Mouse (Mus musculus) hematopoietic stem cell, adult 5-6 weeks (primary cell): ENCODE data around the gene Wnt3. TPM values are rescaled to one million over a fixed set of nuclear protein-coding genes. Genes with fewer than 3 reads are reported as not detected.

Experiments used
- ATAC-seq, 2 experiments: fragments of 125-278 bp in 1 of 2; replicated peaks in 1 of 2; 2 replicates each; pipeline ENCODE4 v1.8.0; 2016 to 2017; ENCODE audit warnings: inconsistent platforms in 2 of 2, mild to moderate bottlenecking in 2 of 2, moderate number of reproducible peaks in 2 of 2, low read depth in 1 of 2, moderate TSS enrichment in 1 of 2; ENCODE audit not compliant: low FRiP score in 2 of 2, poor library complexity in 2 of 2, severe bottlenecking in 2 of 2, insufficient read depth in 1 of 2, low TSS enrichment in 1 of 2
- total RNA-seq: library from RNA; stranded (forward); fragments of 172-1452, 232-1000 nt; gene quantifications from 2 replicates; pipeline ENCODE4 v1.2.3, GENCODE M21; 2017

Gene Wnt3
- total RNA-seq, 1 experiment from 2014 or later: not detected

GRCm38 (mm10) chr11:103816719-103817118 is 42.8 kb downstream of the Wnt3 start:
- no peak for ATAC-seq

GRCm38 (mm10) chr11:103827201-103827600 is 53.3 kb downstream of the Wnt3 start:
- ATAC-seq: no peak

DNA sequence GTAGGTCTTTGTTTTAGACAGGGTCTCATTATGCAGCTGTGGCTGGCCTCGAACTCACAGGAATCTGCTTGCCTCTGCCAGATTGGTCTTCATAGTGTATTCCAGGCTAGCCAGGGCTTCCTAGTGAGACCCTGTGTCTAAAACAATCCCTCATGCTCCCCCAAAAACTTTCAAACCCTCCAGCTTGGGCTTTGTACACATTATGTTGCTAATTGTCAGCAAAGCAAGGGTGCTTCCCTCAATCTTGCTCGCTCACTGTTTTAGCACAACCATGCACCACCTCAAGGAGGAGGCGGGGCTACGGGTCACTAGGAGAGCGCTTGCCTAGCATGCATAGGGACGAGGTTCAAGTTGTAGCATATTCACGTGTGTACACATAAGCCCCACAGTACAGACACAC is 54.9 kb downstream of the Wnt3 start:
- no peak for ATAC-seq

- no peak for ATAC-seq
These were observed 56.0 kb downstream of the Wnt3 start for GRCm38 (mm10) chr11:103829956-103830355.

DNA sequence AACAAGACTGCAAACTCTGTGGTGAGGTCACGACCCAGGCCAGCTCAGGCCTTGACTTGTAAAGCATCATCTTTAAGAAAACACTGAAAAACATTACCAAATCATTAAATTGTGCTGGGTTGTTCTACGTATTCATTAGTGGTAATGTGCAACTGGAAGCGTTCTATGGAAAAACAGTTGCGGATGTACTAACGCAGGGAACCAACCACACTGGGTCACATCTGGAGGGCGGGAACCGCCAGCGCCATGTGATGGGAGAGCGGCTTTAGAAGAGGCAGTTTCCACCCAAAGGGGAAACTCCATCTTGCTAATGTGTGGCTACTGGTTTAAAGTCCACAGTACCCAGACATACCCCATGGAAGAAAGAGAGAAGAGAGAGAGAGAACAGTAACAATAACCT is 56.5 kb downstream of the Wnt3 start:
- ATAC-seq: no peak

DNA sequence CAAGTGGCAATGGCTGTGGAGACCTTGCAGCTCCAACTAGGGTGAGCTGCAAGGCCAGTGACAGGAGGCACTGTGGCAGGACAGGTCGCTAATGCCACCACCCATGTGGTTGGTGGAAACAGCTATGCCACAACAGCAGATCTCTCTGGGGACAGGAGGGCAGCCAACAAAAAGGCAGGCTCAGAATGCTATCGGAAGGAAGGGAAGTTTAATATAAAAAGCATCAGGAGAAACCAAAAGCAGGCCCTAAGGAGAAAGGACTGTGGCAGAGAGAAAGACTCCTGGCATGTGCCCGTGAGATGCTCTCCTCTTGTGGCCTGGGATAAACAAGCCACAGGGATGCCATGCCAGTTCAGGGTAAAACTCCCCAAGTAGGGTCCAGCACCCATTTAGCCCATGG is 57.8 kb downstream of the Wnt3 start:
- no peak; a peak in 1 of 4 replicates for ATAC-seq

DNA sequence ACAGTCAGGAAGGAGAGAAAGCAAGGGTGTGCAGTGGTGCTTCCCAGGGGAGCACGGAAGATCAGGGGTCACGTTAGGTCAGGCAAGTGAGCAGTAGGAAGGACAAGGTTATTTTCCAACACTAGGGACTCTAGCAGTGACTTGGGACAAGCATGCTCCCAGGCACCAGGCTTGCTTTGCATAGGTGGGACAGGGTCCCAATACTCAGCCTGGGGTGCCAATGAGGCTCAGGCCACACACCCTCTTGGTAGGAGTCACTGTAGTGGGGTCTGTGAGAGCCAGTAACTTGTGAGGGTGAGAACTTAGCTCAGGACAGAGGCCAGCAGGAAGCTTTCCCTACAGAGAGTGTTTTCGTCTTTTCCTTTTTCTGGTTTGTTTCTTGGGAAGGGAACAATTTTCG is 58.4 kb downstream of the Wnt3 start:
- ATAC-seq: no peak

GRCm38 (mm10) chr11:103838955-103839354 is 65.0 kb downstream of the Wnt3 start:
- no peak for ATAC-seq

DNA sequence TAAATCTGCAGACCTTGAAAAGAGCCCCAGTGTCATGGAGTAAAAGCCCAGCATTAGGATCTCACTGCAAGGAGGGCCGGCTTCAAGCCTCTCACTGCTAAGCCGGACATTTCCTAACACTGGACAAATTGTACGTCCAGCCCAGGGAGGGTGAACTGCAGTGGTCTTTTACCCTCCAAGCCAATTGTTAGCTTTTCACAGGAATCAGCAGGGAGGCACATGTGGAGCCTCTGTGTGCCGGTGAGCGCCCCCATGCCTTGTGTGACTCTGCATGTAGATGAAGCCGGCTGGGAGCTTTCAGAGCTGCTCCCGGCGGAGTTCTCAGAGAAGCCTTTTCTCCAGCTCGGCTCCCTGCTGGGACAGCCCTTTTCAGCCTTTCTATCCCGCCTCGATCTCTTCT is 66.9 kb downstream of the Wnt3 start:
- ATAC-seq: no peak

GRCm38 (mm10) chr11:103848287-103848686 is 74.3 kb downstream of the Wnt3 start:
- ATAC-seq: peak; percentile 53 to 77; a peak in 3 of 4 replicates

DNA sequence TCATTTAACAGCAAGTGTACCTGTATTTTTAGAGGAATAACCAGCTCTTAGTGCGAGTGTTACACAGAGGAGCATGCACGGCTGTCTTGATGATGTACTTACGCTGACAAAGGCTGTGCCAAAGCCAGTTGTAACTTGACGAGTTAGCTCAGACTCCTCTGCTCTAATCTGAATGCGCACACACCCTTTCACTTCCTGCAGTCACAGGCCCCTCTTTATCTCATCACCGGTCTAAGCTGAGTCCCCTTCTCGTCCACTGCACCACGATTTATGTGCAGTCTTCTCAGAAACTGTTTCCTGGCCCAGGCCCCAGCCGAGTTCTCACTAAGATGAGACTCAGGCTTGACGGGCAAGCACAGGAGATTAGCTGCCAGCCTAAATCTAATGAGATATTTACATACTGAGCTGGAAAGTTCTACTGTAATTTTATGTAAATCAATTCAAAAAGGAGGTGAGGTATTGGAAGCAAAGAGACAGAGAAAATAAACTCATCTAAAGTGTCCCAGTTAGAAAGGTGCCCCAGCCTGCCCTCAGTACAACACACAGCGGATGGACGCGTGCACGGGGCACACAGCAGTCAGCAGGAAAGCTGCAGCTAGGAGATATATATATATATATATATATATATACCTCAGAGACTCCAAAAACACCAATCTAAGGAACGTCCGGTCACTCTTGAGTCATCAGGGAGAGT is 78.8 kb downstream of the Wnt3 start:
- ATAC-seq: peak; percentile 52 to 73

- no peak for ATAC-seq
These were observed 79.5 kb downstream of the Wnt3 start for GRCm38 (mm10) chr11:103853284-103853920.

GRCm38 (mm10) chr11:103854294-103854693 is 80.3 kb downstream of the Wnt3 start:
- ATAC-seq: no peak

DNA sequence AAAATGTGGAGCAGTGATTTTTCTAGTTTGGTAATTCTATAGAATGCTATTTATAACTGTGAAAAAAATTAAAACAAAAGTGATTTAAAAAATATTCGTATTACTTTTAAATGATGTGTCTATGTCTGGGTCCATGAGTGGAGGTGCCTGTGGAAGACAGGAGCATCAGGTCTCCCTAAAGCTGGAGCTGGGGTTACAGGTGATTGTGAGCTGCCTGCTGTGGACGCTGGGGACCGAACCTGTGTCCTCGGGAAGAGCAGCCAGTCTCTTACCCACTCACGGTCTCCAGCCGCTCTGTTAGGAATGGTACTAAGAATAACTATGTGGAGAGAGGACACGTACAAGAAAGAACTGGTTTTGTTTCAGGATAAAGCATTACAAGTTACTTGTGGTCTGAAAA is 82.7 kb downstream of the Wnt3 start:
- no peak for ATAC-seq

DNA sequence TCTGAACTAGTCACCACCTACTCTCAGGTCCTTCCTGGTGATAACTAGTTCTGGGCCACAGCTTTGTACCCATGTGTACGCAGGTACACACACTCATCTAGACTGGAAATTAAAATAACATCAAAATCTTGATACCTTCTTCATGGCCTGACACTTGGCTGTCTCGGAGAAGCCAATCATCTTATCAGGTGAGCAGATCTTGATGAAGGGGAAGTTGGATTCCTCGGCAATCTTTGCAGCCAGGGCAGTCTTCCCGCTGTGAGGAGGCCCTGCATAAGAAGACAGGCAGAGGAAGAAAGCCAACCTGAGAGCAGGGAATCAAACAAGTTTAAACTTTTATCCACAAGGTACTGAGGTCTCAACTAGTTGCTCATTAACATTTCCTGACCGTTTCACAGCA is 84.8 kb downstream of the Wnt3 start:
- ATAC-seq: no peak

DNA sequence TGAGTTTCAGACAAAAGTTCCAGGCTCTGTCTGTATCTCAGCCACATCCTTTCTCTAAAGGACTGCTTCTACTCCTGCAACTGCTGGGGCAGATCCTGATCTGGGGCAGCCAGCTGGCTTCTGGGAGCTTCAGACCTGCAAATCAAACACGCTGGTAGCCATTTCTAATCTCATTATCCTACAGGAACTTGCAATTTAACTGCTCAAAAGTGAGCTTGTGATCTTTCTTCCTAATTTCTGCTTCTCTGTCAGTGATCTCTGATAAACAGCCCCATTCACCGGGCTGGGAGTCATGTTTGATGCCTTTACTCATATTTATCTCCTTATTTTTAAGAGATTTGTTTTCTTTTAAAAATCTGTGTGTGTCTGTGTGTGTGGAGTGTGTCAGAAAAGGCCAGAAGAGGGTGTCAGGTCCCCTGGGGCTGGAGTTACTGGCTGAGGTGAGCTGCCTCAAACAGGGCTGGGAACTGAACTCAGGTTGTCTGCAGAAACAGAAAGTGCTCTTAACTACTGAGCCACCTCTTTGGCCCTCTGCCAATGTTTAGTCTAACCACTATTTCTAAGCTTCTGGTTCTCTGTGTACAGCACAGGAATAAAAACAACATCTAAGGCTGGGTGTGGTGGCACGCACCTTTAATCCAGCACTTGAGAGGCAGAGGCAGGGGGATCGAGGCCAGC is 86.1 kb downstream of the Wnt3 start:
- no peak for ATAC-seq

DNA sequence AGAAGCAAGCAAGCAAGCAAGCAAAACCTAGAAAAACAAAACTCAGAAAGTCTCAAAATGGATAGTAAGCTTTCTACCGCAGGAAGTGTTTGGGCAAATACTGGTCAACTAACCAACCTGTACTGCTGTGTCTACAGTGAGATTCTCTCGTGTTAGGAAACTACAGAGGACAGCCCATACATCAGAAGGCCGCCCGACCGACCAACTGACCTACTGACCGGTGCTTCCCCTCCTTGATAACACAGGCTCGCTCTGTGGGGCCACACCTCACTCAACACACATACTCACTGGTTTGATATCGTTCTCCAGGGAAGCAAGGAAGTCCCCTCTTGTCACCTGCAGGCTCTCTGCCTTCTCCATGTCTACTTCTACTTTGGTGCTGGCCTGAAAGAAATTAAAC is 89.0 kb downstream of the Wnt3 start:
- ATAC-seq: no peak

DNA sequence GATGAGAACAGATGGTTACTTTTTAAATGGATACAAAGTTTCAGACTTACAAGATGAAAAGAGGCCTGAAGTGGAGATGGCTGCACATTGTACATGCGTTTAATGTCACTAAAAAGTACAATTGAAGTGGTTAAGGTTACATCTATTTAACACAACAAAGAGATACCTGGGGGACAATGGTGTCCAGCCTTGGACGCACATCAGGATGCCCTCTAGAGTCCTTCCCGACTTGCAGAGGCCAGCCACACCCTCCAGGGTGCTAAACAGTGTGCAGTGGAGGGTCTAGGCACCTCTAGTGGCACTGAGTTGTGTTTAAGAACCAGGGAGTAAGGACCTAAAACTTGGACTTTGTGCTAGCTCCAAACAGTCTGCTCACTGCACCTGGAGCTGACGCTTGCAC is 90.5 kb downstream of the Wnt3 start:
- no peak for ATAC-seq

- no peak for ATAC-seq
These were observed 91.4 kb downstream of the Wnt3 start for GRCm38 (mm10) chr11:103865346-103865745.
